Mouse (Mus musculus) cortical plate, adult 2 months (tissue): Measurements from ENCODE around the gene 4930550C14Rik.

Source experiments
- CTCF ChIP-seq: fragments of 200-500 bp; IDR thresholded peaks from 2 replicates; pipeline ENCODE4 v1.5.1; 2011; ENCODE audit warnings: mild to moderate bottlenecking, control low read depth, low read length; ENCODE audit not compliant: insufficient read depth; ENCODE audit errors: extremely low read depth
- POLR2A ChIP-seq: fragments of 200-500 bp; IDR thresholded peaks from 2 replicates; pipeline ENCODE4 v1.6.1; 2011; ENCODE audit warnings: mild to moderate bottlenecking, low read length, control low read depth; ENCODE audit not compliant: insufficient read depth; ENCODE audit errors: extremely low read depth

- TF ChIP-seq CTCF (no peak), POLR2A (no peak)
Measured at GRCm38 (mm10) chr9:53384873-53385272, 17.3 kb upstream of the 4930550C14Rik start.
